Mouse (Mus musculus) CH12F3 (cell line): ENCODE data around the gene Wnt5b.

Experiments
- in situ Hi-C: fragments of 300-500 bp; cut with MboI; formaldehyde crosslinking; loops from 2 replicates; pipeline ENCODE4 v1.14.3; 2020; ENCODE audit warnings: low sequenced_read_pairs

Gene Wnt5b

GRCm38 (mm10) chr6:119486381-119487084 lies 57.6 kb downstream of the Wnt5b start:
- in situ Hi-C loops, result loop anchor here (25.0 kb wide), 2 partner anchors 426 to 726 kb away; partner anchors contain the start of gene Rad52

GRCm38 (mm10) chr6:119485486-119485885 lies 58.7 kb downstream of the Wnt5b start:
- in situ Hi-C loops, result loop anchor here (25.0 kb wide), 2 partner anchors 427 to 727 kb away; partner anchors contain the start of gene Rad52

- in situ Hi-C loops, result loop anchor here (25.0 kb wide), 2 partner anchors 429 to 729 kb away; partner anchors contain the start of gene Rad52
Observed at GRCm38 (mm10) chr6:119482958-119483600, 61.1 kb downstream of the Wnt5b start.

- in situ Hi-C loops, result loop anchor here (25.0 kb wide), 2 partner anchors 430 to 730 kb away; partner anchors contain the start of gene Rad52
Observed at GRCm38 (mm10) chr6:119481741-119482390, 62.3 kb downstream of the Wnt5b start.

DNA sequence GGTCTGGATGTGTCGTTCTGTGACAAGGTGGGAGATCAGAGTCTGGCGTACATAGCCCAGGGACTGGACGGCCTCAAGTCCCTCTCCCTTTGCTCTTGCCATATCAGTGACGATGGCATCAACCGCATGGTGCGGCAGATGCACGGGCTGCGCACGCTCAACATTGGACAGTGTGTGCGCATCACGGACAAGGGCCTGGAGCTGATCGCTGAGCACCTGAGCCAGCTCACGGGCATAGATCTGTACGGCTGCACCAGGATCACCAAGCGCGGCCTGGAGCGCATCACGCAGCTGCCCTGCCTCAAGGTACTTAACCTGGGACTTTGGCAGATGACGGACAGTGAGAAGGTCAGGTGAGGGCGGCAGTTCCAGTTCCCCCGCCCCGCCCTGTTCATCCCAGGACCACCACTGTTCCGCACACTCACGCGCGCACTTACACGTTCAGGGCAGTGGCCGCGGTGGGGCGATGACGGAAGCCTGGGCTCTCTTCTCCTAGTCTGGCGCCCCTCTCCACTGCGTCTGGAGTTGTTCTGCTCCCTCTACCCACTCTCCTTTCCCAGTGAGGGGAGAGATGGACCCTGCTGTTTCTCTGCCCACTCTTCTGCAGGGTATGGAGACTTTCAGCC lies 63.3 kb downstream of the Wnt5b start:
- in situ Hi-C loops, result loop anchor here (25.0 kb wide), 2 partner anchors 431 to 731 kb away; partner anchors contain the start of gene Rad52

DNA sequence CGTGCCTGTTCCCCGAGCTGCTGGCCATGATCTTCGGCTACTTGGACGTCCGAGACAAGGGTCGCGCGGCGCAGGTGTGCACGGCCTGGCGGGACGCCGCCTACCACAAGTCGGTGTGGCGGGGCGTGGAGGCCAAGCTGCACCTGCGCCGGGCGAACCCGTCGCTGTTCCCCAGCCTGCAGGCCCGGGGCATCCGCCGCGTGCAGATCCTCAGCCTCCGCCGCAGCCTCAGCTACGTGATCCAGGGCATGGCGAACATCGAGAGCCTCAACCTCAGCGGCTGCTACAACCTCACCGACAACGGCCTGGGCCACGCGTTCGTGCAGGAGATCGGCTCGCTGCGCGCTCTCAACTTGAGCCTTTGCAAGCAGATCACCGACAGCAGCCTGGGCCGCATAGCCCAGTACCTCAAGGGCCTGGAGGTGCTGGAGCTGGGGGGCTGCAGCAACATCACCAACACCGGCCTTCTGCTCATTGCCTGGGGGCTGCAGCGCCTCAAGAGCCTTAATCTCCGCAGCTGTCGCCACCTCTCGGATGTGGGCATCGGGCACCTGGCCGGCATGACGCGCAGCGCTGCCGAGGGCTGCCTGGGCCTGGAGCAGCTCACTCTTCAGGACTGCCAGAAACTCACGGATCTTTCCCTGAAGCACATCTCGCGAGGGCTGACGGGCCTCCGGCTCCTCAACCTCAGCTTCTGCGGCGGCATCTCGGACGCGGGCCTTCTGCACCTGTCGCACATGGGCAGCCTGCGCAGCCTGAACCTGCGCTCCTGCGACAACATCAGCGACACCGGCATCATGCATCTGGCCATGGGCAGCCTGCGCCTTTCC lies 64.1 kb downstream of the Wnt5b start:
- in situ Hi-C loops, result loop anchor here (25.0 kb wide), 2 partner anchors 432 to 732 kb away; partner anchors contain the start of gene Rad52

GRCm38 (mm10) chr6:119479343-119479875 lies 64.7 kb downstream of the Wnt5b start, which contains the start of gene Fbxl14:
Fbxl14 (plus strand) TSS chr6:119479668.
- in situ Hi-C loops, result loop anchor here (25.0 kb wide), 2 partner anchors 433 to 733 kb away; partner anchors contain the start of gene Rad52

GRCm38 (mm10) chr6:119478560-119479342 lies 65.4 kb downstream of the Wnt5b start:
- in situ Hi-C loops, result loop anchor here (25.0 kb wide), 2 partner anchors 434 to 734 kb away; partner anchors contain the start of gene Rad52

DNA sequence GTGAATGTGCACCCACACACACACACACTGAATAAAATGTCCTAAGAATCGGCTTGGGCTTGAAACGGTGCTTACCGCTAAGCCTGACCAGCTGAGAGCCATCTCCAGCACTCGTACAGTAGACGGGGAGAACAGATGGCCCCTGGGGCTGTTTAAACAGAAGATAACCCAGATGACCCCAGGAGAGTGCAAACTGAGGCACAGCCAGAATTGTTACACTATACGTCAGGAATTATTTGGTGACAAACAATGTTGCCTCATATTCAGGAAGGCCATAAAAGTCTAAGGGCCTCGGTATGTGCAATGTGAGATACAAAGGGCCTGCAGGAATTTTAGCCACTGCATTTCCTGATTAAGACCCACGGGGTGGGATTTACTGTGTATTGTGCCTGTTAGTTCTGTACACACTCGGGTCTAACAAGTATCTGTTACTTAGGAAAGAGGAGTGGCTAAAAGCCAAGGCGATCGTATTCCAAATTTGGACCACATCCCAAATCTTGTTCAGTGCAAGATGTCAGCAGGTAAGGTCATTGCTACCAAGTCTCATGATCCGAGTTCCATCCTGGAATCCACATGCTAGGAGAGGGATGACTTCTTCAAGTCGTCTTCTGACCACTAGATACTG lies 66.3 kb downstream of the Wnt5b start:
- in situ Hi-C loops, result loop anchor here (25.0 kb wide), 2 partner anchors 435 to 735 kb away; partner anchors contain the start of gene Rad52

GRCm38 (mm10) chr6:119475988-119476387 lies 68.2 kb downstream of the Wnt5b start:
- in situ Hi-C loops, result loop anchor here (25.0 kb wide), 2 partner anchors 436 to 736 kb away; partner anchors contain the start of gene Rad52

GRCm38 (mm10) chr6:119473992-119474391 lies 70.2 kb downstream of the Wnt5b start:
- in situ Hi-C loops, result no loop called here

GRCm38 (mm10) chr6:119473446-119473845 lies 70.7 kb downstream of the Wnt5b start:
- in situ Hi-C loops, result no loop called here

GRCm38 (mm10) chr6:119472705-119473104 lies 71.4 kb downstream of the Wnt5b start:
- in situ Hi-C loops, result no loop called here

- in situ Hi-C loops, result no loop called here
Observed at GRCm38 (mm10) chr6:119472135-119472534, 72.0 kb downstream of the Wnt5b start.

DNA sequence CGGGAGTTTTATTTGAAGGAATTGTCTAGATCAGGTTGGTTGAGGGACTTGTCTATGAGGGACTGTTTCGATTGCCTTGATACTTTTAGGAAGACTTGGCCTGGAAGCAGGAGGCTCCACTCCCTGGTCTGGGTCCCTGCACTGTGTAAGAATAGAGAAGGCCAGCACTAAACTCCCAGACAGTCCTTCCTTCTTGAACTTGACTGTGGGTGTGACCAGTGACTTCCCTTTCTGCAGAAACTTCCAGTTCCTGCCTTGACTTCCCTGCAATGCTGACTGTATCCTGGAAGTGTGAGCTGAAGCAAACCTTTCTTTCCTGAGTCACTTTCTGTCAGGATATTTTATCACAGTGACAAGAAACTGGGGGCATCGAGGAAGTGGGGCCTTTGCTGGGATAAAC lies 73.4 kb downstream of the Wnt5b start:
- in situ Hi-C loops, result no loop called here

DNA sequence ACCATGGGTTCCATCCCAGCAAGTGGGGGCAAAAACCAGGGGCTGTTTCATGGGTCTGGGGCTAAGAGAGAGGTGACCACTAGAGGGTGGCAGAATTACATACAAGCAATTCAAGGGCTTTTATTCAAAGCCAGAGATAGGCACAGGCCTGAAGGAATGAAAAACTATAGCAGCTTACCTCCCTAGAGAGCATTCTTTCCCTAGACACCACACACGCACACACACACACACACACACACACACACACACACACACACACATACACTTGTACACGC lies 76.4 kb downstream of the Wnt5b start:
- in situ Hi-C loops, result no loop called here

- in situ Hi-C loops, result no loop called here
Observed at GRCm38 (mm10) chr6:119466921-119467784, 77.0 kb downstream of the Wnt5b start.
